Mouse (Mus musculus) stomach, embryonic 16.5 days (tissue): ENCODE data around the gene F11r. TPM values are rescaled to one million over a fixed set of nuclear protein-coding genes. Genes with fewer than 3 reads are reported as not detected.
A peak's percentile ranks its signal among the peaks of the same experiment; 100 is the strongest.

Experiments
- ATAC-seq: fragments of 200-750 bp; cut with Nextera tagmentation; 2 replicates; pipeline ENCODE4 v1.8.0; 2017; ENCODE audit warnings: moderate number of reproducible peaks, moderate TSS enrichment; ENCODE audit not compliant: insufficient read depth, low FRiP score
- H3K27ac ChIP-seq: fragments of 300-500 bp; sonication (generic); 2 replicates; pipeline ENCODE4 v1.5.1; 2014; ENCODE audit warnings: low read length
- H3K27me3 ChIP-seq: fragments of 300-500 bp; sonication (generic); 2 replicates; pipeline ENCODE4 v1.6.1; 2014; ENCODE audit warnings: low read length, control low read depth, mixed read lengths; ENCODE audit not compliant: control insufficient read depth, insufficient read depth
- H3K36me3 ChIP-seq: fragments of 300-500 bp; sonication (generic); 2 replicates; pipeline ENCODE4 v1.6.1; 2014; ENCODE audit warnings: low read length; ENCODE audit not compliant: control insufficient read depth, insufficient read depth
- H3K4me1 ChIP-seq: fragments of 300-500 bp; sonication (generic); 2 replicates; pipeline ENCODE4 v1.6.1; 2014; ENCODE audit warnings: low read length, control low read depth, mixed read lengths; ENCODE audit not compliant: control insufficient read depth, insufficient read depth
- H3K4me2 ChIP-seq: fragments of 300-500 bp; sonication (generic); 2 replicates; pipeline ENCODE4 v1.6.1; 2014; ENCODE audit warnings: low read depth, low read length, mixed read lengths
- H3K4me3 ChIP-seq: fragments of 300-500 bp; sonication (generic); replicated peaks from 2 replicates; pipeline ENCODE4 v1.5.1; 2014; ENCODE audit warnings: mild to moderate bottlenecking, low read length
- H3K9ac ChIP-seq: fragments of 300-500 bp; sonication (generic); 2 replicates; pipeline ENCODE4 v1.6.1; 2014; ENCODE audit warnings: low read length
- H3K9me3 ChIP-seq: fragments of 300-500 bp; sonication (generic); replicated peaks from 2 replicates; pipeline ENCODE4 v1.6.1; 2016; ENCODE audit warnings: low read length, control low read depth; ENCODE audit not compliant: control insufficient read depth
- WGBS: fragments of 180-500 bp; shearing (Covaris S2); extraction: QIAGEN DNeasy Blood & Tissue Kit; methylation state at CpG from one replicate; pipeline ENCODE4 v1.1.7; 2014; 5-methylcytosine and 5-hydroxymethylcytosine counted together
- polyA plus RNA-seq: library from polyadenylated mRNA; unstranded; fragments of >200 nt; fragmentation: Nextera tagmentation; extraction: Ambion mirVana; gene quantifications from 2 replicates; pipeline ENCODE4 v1.2.1, GENCODE M21; 2015

Gene F11r
- polyA plus RNA-seq, 1 experiment from 2014 or later, result 137 TPM

DNA sequence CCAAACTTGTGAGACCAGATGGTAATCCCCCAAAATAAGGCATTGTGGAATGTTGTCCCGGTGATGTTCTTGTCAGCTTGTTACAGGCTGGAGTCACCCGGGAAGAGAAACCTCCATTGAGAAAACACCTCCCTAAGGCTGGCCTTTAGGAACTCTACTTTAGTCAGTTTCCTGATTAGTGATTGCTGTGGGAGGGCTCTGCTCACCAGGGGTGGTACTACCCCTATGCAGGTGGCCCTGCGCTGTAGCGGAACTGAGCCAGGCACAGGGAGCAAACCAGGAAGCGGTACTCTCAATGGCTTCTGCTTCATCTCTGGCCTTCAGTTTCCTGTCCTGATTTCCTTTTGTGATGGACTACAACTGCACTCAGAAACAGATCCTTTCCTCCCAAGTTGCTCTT lies 62.5 kb downstream of the F11r start:
- H3K4me3 ChIP-seq, result no peak overlapping the region
- no peaks in the 10 kb centered on the region for H3K9me3 ChIP-seq

DNA sequence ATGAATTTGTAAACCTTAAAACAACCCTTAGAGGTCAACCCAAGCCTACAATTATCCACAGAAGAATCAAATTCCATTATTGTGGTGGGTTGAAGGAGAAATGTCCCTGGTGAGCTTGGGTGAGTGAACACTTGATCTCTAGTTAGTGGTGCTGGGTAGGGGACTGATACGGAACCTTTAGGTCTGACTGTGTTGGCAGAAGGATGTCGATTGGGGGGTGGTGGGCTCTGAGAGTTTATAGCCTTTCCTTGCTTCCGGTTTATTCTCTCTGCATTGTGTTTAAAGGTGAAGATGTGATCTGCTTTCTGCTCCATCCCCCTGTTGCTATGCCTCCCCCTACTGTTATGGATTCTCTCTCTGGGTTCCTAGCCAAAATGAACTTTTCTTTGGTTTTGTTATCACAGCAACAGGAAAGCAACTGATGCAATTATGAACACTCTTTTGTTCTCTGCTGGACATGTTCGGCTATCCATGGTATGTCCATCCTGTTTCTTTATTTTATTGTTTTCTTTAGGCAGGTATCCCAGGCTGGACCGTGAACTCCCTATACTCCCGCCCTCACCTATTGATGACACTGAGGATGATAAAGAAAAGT lies 63.8 kb downstream of the F11r start:
- 60% methylated on average over 6 of the region's 6 CpGs for WGBS
- 0 out of 2 replicates have a peak overlapping the region, but pooled peaks have one; percentile 46 for H3K4me2 ChIP-seq
- no peak for ATAC-seq
- H3K27me3 ChIP-seq, result no peaks in the 10 kb centered on the region
- H3K4me3 ChIP-seq, result peak overlapping the region; percentile 23; the same call in 1 of the 2 replicates
- H3K27ac ChIP-seq, result no peak overlapping the region
- H3K9me3 ChIP-seq, result no peaks in the 10 kb centered on the region
- H3K9ac ChIP-seq, result no peak overlapping the region
- peaks cover 7% of the 10 kb centered on the region for H3K4me1 ChIP-seq
- H3K36me3 ChIP-seq, result no peaks in the 10 kb centered on the region

More for the DNA sequence above, 62.5 kb downstream of the F11r start:
- Histone ChIP-seq H3K36me3 (no peaks in the 10 kb centered on the region), H3K27ac (no peak overlapping the region), H3K4me1 (peaks cover 6% of the 10 kb centered on the region), H3K4me2 (no peak overlapping the region), H3K9ac (no peak overlapping the region), H3K27me3 (no peaks in the 10 kb centered on the region)
- ATAC-seq, result no peak
- WGBS, result 80% methylated on average over 5 of the region's 5 CpGs

DNA sequence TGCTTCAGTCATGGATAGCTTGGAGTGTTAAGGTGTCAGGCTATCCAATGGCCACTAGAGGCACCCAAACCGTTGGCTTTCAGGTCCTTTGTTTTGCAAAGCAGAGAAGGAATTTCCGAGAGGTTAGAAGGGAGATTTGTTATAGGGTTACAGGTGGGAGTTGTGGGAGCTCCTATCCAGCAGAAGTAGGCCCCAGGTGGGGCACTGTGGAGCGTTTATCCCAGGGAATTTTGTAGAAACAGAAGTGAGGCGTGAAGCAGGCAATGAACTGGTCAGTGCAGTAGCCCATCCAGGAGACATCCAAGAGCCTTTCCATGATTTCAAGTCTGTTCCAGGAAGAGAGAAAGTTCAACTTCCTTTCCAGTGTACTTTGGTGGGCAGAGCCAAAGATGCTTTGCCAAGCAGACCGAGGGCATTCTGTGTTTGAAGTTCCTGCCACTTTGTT lies 64.3 kb downstream of the F11r start:
- 5% methylated on average over 5 of the region's 5 CpGs for WGBS
- Histone ChIP-seq H3K27ac (peak overlapping the region; percentile 55), H3K4me3 (peak overlapping the region; percentile 23), H3K9ac (no peak overlapping the region), H3K36me3 (no peaks in the 10 kb centered on the region), H3K4me1 (peaks cover 7% of the 10 kb centered on the region), H3K4me2 (peak overlapping the region; percentile 46; the same call in 1 of the 2 replicates), H3K27me3 (no peaks in the 10 kb centered on the region), H3K9me3 (no peaks in the 10 kb centered on the region)
- ATAC-seq, result no peak

DNA sequence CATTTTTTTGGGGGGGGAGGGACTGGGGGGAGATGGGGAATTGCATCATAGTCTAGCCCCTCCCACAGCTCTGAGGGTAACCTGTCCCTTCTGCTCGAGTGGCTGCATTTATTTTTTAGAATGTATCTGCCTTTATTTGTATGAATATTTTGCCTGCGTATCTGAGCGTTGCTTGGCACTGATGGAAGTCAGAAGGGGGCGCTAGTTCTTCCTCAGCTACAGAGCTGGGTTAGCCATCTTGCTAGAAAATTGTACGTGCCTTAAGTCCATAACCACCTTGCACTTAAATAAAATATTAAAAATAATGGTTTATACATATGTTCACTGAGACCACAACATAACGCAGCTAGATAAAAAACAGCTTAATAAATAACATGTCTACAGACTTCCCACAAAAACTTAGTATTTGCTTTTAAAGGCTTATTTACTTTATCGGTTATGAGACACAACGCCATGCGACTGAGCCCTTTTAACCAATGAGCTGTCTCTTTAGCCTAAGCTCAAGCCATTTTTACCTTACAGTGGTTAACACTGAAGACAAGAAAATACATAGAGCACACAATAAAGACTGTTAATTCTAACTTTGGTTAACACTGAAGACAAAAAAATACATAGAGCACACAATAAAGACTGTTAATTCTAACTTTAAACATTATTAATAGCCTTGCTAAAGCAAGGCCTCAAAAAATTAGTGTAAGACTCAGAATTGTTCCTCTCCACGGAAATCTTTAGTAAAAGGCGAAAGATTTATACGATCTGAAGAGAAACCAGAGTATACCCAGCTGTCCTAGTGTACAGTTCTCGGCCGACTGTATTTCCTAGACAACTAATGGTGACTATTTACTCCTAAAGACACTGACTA lies 65.3 kb downstream of the F11r start:
- peak overlapping the region; percentile 98 for H3K27ac ChIP-seq

DNA sequence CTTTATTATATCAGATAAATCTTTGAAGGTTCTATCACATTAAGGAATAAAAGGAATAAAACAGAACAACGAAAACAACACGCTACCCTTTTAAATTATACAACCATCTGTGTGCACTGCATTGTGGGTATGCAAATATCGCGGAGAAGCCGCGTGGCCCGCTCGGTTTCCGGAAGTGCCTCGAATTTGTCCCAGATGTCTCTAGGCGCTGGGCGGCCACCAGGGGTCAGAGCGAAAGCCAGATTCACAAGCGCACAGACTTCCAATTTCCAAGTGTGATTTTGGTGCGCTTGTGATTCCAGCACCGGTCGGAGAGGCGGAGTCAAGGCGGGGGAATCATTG lies 65.9 kb downstream of the F11r start, which contains the start of gene Alyref2:
Gene Alyref2 (plus strand): TSS at position 229 of the 342 bp plus-strand sequence.
- Histone ChIP-seq H3K9me3 (no peaks in the 10 kb centered on the region), H3K4me2 (peak within 1 kb of the TSS; percentile 70), H3K36me3 (no peaks in the 10 kb centered on the region), H3K4me3 (peak within 1 kb of the TSS; percentile 54), H3K27me3 (no peaks in the 10 kb centered on the region), H3K27ac (peak within 1 kb of the TSS; percentile 98), H3K9ac (peak within 1 kb of the TSS; percentile 79), H3K4me1 (peaks cover 7% of the 10 kb centered on the region)
- ATAC-seq, result peak; percentile 89
- WGBS, result under 1% methylated on average over 19 of the region's 19 CpGs

More for the DNA sequence above, 65.3 kb downstream of the F11r start:
- no peaks in the 10 kb centered on the region for H3K27me3 ChIP-seq
- under 1% methylated on average over 14 of the region's 14 CpGs for WGBS
- peaks cover 7% of the 10 kb centered on the region for H3K4me1 ChIP-seq
- H3K36me3 ChIP-seq, result no peaks in the 10 kb centered on the region
- peak overlapping the region; percentile 70; the same call in 1 of the 2 replicates for H3K4me2 ChIP-seq
- peak; percentile 87 for ATAC-seq
- H3K9ac ChIP-seq, result no peak overlapping the region
- peak overlapping the region; percentile 54 for H3K4me3 ChIP-seq
- no peaks in the 10 kb centered on the region for H3K9me3 ChIP-seq

DNA sequence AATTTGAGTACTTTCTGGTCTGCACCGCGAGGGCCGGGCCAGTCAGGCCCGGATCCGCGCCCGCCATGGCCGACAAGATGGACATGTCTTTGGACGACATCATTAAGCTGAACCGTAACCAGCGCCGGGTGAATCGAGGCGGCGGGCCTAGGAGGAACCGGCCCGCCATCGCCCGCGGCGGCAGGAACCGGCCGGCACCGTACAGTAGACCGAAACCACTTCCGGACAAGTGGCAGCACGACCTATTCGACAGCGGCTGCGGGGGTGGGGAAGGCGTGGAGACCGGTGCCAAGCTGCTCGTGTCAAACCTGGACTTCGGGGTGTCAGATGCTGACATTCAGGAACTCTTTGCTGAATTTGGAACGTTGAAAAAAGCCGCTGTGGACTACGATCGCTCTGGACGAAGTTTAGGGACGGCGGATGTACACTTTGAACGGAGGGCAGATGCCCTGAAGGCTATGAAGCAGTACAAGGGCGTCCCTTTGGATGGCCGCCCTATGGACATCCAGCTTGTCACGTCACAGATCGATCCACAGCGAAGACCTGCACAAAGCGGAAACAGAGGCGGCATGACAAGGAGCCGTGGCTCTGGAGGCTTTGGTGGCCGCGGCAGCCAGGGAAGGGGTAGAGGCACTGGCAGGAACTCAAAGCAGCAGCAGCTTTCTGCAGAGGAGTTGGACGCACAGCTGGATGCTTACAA lies 66.4 kb downstream of the F11r start:
- Histone ChIP-seq H3K9ac (peak overlapping the region; percentile 79), H3K4me2 (peak overlapping the region; percentile 70), H3K9me3 (no peaks in the 10 kb centered on the region), H3K4me1 (peaks cover 7% of the 10 kb centered on the region), H3K4me3 (peak overlapping the region; percentile 54), H3K36me3 (no peaks in the 10 kb centered on the region), H3K27me3 (no peaks in the 10 kb centered on the region), H3K27ac (peak overlapping the region; percentile 98)
- peak; percentile 65 for ATAC-seq
- WGBS, result under 1% methylated on average over 53 of the region's 53 CpGs

DNA sequence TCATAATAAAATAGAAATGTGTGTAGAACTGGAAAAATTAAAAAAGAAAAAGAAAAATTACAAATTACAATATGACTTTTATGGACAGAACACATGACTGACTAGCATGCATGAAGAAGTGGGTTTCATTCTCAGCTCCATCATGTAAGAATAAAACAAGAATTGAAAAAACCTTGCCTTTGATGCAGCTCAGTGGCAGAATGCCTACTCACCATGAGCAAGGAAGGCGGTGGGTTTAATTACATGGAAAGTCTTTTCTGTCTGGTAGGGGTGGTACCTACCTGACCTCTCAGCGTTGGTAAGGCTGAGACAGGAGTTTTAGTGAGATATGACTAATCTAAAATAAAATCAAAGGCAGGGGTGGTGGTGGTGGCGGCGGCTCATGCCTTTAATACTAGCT lies 67.3 kb downstream of the F11r start:
- Histone ChIP-seq H3K27me3 (no peaks in the 10 kb centered on the region), H3K9ac (no peak overlapping the region), H3K4me2 (peak overlapping the region; percentile 44), H3K4me3 (peak overlapping the region; percentile 22), H3K27ac (no peak overlapping the region), H3K4me1 (peaks cover 4% of the 10 kb centered on the region), H3K9me3 (no peaks in the 10 kb centered on the region), H3K36me3 (no peaks in the 10 kb centered on the region)
- WGBS, result 64% methylated on average over 4 of the region's 4 CpGs
- no peak for ATAC-seq

DNA sequence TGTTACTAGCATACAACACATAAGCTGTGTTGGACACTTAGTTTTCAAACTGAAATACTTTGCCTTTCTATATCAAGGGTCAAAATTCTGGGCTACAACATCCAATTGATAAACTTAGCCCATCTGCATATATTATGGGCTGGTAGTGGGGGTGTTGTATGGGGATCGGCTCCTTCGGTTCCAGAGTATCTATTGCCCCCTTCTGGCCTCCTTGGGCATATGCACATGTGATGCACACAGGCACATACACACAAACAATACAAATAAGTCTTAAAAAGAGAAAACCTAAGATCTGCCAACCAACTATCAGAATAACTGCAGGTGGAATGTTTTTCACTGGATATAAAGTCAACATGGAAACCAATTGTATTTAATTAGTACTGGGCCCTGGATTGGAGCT lies 75.9 kb downstream of the F11r start:
- Histone ChIP-seq H3K9me3 (no peaks in the 10 kb centered on the region), H3K27ac (no peak overlapping the region), H3K4me3 (no peak overlapping the region), H3K4me1 (no peaks in the 10 kb centered on the region), H3K36me3 (no peaks in the 10 kb centered on the region), H3K9ac (no peak overlapping the region), H3K4me2 (no peak overlapping the region), H3K27me3 (no peaks in the 10 kb centered on the region)
- whole genome bisulfite sequencing, result 89% methylated on average over 2 of the region's 2 CpGs
- no peak for ATAC-seq
